Mouse (Mus musculus) inflammation-experienced regulatory T-cells, adult 6 months (primary cell): ENCODE measurements around the gene Cep57l1. TPM values are rescaled to one million over a fixed set of nuclear protein-coding genes. Genes with fewer than 3 reads are reported as not detected.

Experiments
- ATAC-seq: one replicate; pipeline ENCODE4 v1.8.0; 2017
- polyA plus RNA-seq, 3 experiments: library from polyadenylated mRNA; unstranded; fragments of 100-300 nt; shearing (Covaris generic); gene quantifications; one replicate each; pipeline ENCODE4 v1.2.1; 2017

Cep57l1 gene
- polyA plus RNA-seq, 3 experiments from 2014 or later, result 11.0 to 23.3 (median 18.6) TPM

DNA sequence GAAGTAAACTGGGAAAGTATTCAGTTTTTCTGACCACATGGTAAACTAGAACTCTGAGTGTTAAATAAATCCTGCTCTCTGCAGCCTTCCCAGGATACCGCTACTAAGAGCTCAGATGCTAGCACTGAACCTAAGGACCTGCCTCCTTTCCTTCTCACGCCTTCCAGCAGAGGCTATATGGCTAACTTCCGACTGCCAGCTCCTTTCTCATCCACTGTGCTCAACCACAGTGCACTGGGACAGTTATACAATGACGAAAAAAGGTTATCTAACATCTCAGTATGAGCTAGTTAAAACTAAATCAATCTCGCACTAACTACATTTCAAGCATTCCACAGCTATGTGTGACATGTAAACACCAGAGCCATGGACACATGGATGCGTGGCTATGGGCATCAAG, 134.4 kb downstream of the Cep57l1 start:
- no peak for ATAC-seq

GRCm38 (mm10) chr10:41674362-41674761, 135.3 kb downstream of the Cep57l1 start:
- no peak for ATAC-seq

DNA sequence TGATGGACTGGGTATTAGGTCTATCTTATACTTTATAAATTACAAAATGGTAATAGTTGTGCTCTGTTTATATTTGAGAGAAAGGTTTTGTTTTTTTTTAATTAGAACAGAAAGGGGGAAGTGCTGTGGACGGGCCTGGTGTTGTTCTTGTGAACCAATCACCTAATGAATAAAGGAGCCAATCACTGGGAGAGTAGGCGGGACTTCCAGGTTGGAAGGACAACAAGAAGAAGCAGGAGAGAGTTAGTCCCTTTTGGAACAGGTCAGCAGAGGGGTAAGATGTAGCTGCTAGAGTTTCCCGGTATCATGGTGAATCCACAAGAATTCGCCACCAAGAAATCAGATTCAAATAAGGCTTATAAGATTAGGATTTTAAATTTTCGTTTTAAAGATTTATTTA, 139.5 kb downstream of the Cep57l1 start:
- no peak for ATAC-seq

Other genes with a start within 250 kb of the Cep57l1 start
- 1 to 10 TPM in 2 of 3 experiments, under 1 TPM in 1; 0.19 to 1.6 (median 1.3) TPM for gene Ccdc162, start 93.2 kb downstream of the Cep57l1 start, polyA plus RNA-seq
- 10 to 100 TPM; 30.3 to 78.4 (median 64.1) TPM for gene Sesn1, start 64 bp upstream of the Cep57l1 start, polyA plus RNA-seq
- under 1 TPM; 0.49 to 0.89 (median 0.77) TPM for gene Armc2, start 208.6 kb upstream of the Cep57l1 start, polyA plus RNA-seq